Mouse (Mus musculus) heart, embryonic 10.5 days (tissue): ENCODE measurements at regions not wholly inside any gene's neighbourhood (a gene's known extent, or its start where the extent isn't known, plus 50 kb on each side); places are given as distances from the start of the nearest gene placed in this dataset.
"Not testable (repeated sequence)": the region's sequence is repeated elsewhere in the genome, so short reads cannot be mapped to it uniquely, and the experiment has no call there.

Experiments
- DNase-seq: peaks from one replicate; pipeline ENCODE4 v3.0.0-alpha.2; 2017; ENCODE audit warnings: low spot score
- H3K27ac ChIP-seq: fragments of 300-500 bp; sonication (generic); 2 replicates; pipeline ENCODE4 v1.5.1; 2016; ENCODE audit warnings: mild to moderate bottlenecking
- H3K27me3 ChIP-seq: fragments of 300-500 bp; sonication (generic); 2 replicates; pipeline ENCODE4 v1.6.1; 2016; ENCODE audit warnings: mild to moderate bottlenecking; ENCODE audit not compliant: poor library complexity, insufficient read depth, severe bottlenecking
- H3K36me3 ChIP-seq: fragments of 300-500 bp; sonication (generic); 2 replicates; pipeline ENCODE4 v1.6.1; 2016; ENCODE audit warnings: mild to moderate bottlenecking, moderate library complexity
- H3K4me1 ChIP-seq: fragments of 300-500 bp; sonication (generic); 2 replicates; pipeline ENCODE4 v1.6.1; 2016; ENCODE audit warnings: mild to moderate bottlenecking
- H3K4me3 ChIP-seq: fragments of 300-500 bp; sonication (generic); 2 replicates; pipeline ENCODE4 v1.5.1; 2016; ENCODE audit warnings: mild to moderate bottlenecking, moderate library complexity
- H3K9me3 ChIP-seq: fragments of 300-500 bp; sonication (generic); 2 replicates; pipeline ENCODE4 v1.6.1; 2016; ENCODE audit warnings: mild to moderate bottlenecking, moderate library complexity
- WGBS: fragments of 180-500 bp; shearing (Covaris S2); methylation state at CpG from one replicate; pipeline ENCODE4 v1.1.7; 2016; 5-methylcytosine and 5-hydroxymethylcytosine counted together

GRCm38 (mm10) chr8:109252404-109252803, 241.4 kb upstream of the Pmfbp1 start:
- Histone ChIP-seq H3K9me3 (no peaks in the 10 kb centered on the region), H3K27ac (no peak overlapping the region)

GRCm38 (mm10) chr8:109279129-109279528, 214.7 kb upstream of the Pmfbp1 start:
- H3K27me3 ChIP-seq = no peaks in the 10 kb centered on the region
- H3K4me3 ChIP-seq = no peak overlapping the region
- WGBS = 16% methylated on average over 5 of the region's 5 CpGs
- no peak for DNase-seq
- no peaks in the 10 kb centered on the region for H3K36me3 ChIP-seq
- H3K4me1 ChIP-seq = no peaks in the 10 kb centered on the region
- no peaks in the 10 kb centered on the region for H3K9me3 ChIP-seq
- H3K27ac ChIP-seq = no peak overlapping the region

More at GRCm38 (mm10) chr8:109252404-109252803, 241.4 kb upstream of the Pmfbp1 start:
- H3K27me3 ChIP-seq = no peaks in the 10 kb centered on the region
- 84% methylated on average over 4 of the region's 4 CpGs for WGBS
- H3K36me3 ChIP-seq = no peaks in the 10 kb centered on the region
- H3K4me1 ChIP-seq = no peaks in the 10 kb centered on the region
- H3K4me3 ChIP-seq = no peak overlapping the region
- DNase-seq = no peak

DNA sequence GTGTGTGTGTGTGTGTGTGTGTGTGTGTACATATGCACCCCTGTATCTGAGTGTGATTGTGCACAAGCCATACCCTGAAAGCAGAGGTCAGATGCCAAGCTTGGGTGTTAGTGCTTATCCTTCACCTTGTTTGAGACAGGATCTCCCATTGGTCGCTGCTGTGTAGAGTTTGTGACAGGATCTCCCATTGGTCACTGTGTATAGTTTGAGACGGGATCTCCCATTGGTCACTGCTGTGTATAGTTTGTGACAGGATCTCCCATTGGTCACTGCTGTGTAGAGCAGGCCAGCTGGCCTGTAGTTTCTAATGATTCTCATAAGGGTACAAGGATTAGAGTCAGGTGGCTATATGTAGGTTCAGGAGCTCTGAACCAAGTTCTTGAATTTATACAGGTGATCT, 213.3 kb upstream of the Pmfbp1 start:
- Histone ChIP-seq H3K4me3 (no peak overlapping the region), H3K27ac (no peak overlapping the region), H3K4me1 (no peaks in the 10 kb centered on the region), H3K9me3 (no peaks in the 10 kb centered on the region), H3K36me3 (no peaks in the 10 kb centered on the region), H3K27me3 (no peaks in the 10 kb centered on the region)
- DNase-seq = no peak
- WGBS = 74% methylated on average over 2 of the region's 2 CpGs

DNA sequence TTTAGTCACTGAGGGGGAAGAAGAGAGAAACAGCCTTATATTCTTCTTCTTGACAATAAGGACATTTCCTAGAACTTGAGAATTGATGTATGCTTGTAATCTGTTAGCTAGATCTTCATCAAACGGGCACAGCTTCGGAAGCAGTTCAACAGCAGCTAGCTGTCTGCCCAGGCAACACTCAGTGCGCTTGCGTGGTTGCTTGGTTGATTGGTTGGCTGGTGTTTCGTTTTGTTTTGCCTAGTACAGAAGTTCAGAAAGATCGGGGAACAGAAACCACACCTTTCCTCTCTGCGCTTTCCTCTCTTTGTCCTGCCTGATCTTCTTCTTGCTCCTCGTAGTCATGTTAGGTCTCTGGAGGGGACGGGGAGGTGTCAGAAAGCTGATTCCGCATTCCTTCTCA, 212.2 kb upstream of the Pmfbp1 start:
- Histone ChIP-seq H3K4me3 (no peak overlapping the region), H3K4me1 (no peaks in the 10 kb centered on the region), H3K27ac (no peak overlapping the region), H3K9me3 (no peaks in the 10 kb centered on the region), H3K27me3 (no peaks in the 10 kb centered on the region), H3K36me3 (no peaks in the 10 kb centered on the region)
- 44% methylated on average over 10 of the region's 10 CpGs for WGBS
- no peak for DNase-seq

- Histone ChIP-seq H3K4me1 (peaks cover 13% of the 10 kb centered on the region), H3K36me3 (no peaks in the 10 kb centered on the region), H3K27me3 (no peaks in the 10 kb centered on the region), H3K9me3 (no peaks in the 10 kb centered on the region), H3K4me3 (no peak overlapping the region), H3K27ac (no peak overlapping the region)
- DNase-seq = no peak
- WGBS = 83% methylated on average over 17 of the region's 17 CpGs
Measured at GRCm38 (mm10) chr8:109310670-109311386, 183.0 kb upstream of the Pmfbp1 start.

DNA sequence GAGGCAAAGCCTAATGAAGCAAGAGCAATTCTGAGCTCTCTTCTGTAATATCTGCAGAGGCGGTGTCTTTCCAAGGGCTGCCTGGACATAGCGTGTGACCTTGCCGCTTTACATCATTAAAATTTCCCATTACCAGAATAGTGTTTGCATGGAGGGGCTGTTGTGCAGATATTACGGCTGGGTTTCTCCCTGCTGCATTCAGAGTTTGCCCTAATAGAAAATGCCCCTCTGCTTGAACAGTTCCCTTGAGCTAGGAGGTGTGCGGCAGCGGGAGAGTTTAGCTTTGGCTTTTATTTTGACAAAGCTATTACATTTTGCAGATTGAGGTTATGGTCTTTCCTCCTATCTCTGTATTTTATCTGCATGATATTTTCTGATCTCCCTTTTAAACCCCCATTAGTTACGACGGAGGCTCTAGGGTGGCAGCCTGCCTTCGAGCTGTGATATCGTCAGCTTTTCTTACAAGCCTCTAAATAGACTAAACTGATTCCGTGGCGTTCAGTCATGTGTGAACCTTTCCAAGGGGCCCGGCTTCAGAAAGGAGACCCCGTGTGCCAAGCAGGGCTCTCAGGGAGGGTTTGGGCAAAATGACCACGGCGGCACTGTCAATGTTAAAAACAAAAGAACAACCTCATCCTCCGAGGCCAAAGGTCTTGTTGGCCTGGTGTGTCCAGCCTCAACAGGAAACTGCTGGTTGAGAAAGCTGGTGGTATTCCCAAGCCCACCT, 182.2 kb upstream of the Pmfbp1 start:
- WGBS = 74% methylated on average over 17 of the region's 17 CpGs
- DNase-seq = no peak
- no peaks in the 10 kb centered on the region for H3K36me3 ChIP-seq
- no peaks in the 10 kb centered on the region for H3K9me3 ChIP-seq
- H3K27ac ChIP-seq = no peak overlapping the region
- no peak overlapping the region for H3K4me3 ChIP-seq
- peaks cover 13% of the 10 kb centered on the region for H3K4me1 ChIP-seq
- H3K27me3 ChIP-seq = no peaks in the 10 kb centered on the region

DNA sequence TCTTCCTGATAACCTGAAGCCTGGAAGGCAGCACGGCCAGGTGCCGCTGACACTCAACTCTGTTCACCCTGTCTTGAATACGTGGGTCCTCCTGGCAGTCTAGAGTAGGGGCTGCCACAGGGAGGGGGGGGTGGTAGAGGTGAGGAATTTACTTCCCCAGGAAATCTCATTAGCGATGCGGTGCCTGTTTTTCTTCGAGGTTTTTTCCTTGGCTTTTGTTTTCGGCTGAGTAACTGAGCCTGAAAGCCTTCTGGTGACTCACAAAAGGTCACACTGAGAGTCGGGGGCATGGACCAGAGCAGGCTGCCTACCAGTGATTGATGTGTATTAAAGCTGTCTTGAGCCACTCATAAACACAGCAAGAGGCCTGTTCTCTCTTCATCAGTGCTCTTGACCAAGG, 181.1 kb upstream of the Pmfbp1 start:
- H3K4me3 ChIP-seq = no peak overlapping the region
- WGBS = 4% methylated on average over 8 of the region's 8 CpGs
- H3K27ac ChIP-seq = peak overlapping the region; percentile 64; the same call in 1 of the 2 replicates
- no peaks in the 10 kb centered on the region for H3K9me3 ChIP-seq
- no peaks in the 10 kb centered on the region for H3K27me3 ChIP-seq
- peaks cover 13% of the 10 kb centered on the region for H3K4me1 ChIP-seq
- no peak for DNase-seq
- H3K36me3 ChIP-seq = no peaks in the 10 kb centered on the region

DNA sequence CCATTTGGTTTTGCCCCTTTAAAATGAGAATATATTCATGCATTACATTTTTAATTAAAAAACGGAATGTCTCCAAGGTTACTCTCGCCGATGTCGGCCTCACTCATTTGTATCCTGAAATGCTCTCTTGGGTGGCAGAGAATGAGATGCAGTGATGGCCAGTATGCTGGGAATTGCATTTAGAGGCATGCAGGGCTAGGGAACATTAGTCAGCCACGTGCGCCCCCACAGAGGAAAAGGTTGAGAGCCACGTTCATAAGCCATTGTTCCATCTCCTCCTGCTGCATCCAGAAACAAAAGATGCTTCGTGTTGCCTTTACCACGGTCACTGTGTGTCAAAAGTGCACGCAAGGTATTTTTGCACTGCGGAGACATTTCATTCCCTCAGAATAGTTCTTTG, 172.9 kb upstream of the Pmfbp1 start:
- 87% methylated on average over 11 of the region's 11 CpGs for WGBS
- H3K27ac ChIP-seq = no peak overlapping the region

DNA sequence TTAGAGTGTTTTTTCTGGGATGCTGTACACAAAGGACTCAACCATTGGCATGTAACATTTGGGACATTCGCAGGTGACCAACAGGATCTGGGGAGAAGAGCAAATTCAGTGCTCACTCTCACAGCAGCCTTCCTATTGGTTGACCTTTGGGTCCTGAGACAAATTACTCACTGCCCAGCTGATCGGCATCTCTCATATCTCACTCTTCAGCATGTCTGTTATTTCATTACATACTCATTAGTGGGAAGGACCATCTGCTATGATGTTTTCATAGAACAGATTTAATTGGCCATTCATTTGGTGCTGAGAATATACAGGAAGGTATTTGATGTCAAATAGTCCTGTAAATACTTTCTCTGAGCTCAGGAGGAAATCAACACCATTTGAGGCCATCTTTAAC, 170.5 kb upstream of the Pmfbp1 start:
- Histone ChIP-seq H3K36me3 (no peaks in the 10 kb centered on the region), H3K4me1 (no peaks in the 10 kb centered on the region), H3K4me3 (no peak overlapping the region), H3K27ac (no peak overlapping the region), H3K9me3 (no peaks in the 10 kb centered on the region), H3K27me3 (no peaks in the 10 kb centered on the region)
- 84% methylated on average over 2 of the region's 2 CpGs for WGBS
- DNase-seq = no peak

More for the DNA sequence above, 172.9 kb upstream of the Pmfbp1 start:
- Histone ChIP-seq H3K27me3 (no peaks in the 10 kb centered on the region), H3K4me1 (no peaks in the 10 kb centered on the region), H3K9me3 (no peaks in the 10 kb centered on the region), H3K4me3 (no peak overlapping the region), H3K36me3 (no peaks in the 10 kb centered on the region)
- DNase-seq = no peak

DNA sequence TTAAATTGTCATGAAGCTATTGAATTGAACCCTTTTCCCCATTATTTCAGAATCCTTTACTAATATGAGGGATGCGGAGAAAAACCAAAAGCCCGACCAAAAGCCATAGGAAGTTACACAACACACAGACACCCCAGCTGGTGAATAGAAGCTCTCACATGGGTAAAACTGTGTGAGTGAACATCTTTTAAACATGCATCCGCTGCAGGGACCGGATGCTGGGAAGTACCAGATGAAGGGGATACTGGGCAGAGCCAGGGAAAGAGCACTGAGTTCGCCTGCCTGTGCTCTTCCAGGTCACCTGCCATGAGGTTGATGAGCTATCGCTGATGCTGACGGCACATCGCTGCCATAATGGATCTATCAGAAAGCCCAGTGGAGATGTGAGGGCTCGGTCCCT, 169.6 kb upstream of the Pmfbp1 start:
- Histone ChIP-seq H3K9me3 (no peaks in the 10 kb centered on the region), H3K4me1 (no peaks in the 10 kb centered on the region), H3K4me3 (no peak overlapping the region), H3K27ac (no peak overlapping the region), H3K27me3 (no peaks in the 10 kb centered on the region), H3K36me3 (no peaks in the 10 kb centered on the region)
- DNase-seq = no peak
- 90% methylated on average over 9 of the region's 9 CpGs for WGBS

- WGBS = 87% methylated on average over 7 of the region's 7 CpGs
- Histone ChIP-seq H3K9me3 (no peaks in the 10 kb centered on the region), H3K4me1 (no peaks in the 10 kb centered on the region), H3K27ac (no peak overlapping the region), H3K27me3 (no peaks in the 10 kb centered on the region), H3K4me3 (no peak overlapping the region), H3K36me3 (no peaks in the 10 kb centered on the region)
- no peak for DNase-seq
Measured at GRCm38 (mm10) chr8:109336203-109336602, 157.6 kb upstream of the Pmfbp1 start.

- 87% methylated on average over 14 of the region's 14 CpGs for WGBS
Measured at GRCm38 (mm10) chr8:109338220-109338835, 155.5 kb upstream of the Pmfbp1 start.

DNA sequence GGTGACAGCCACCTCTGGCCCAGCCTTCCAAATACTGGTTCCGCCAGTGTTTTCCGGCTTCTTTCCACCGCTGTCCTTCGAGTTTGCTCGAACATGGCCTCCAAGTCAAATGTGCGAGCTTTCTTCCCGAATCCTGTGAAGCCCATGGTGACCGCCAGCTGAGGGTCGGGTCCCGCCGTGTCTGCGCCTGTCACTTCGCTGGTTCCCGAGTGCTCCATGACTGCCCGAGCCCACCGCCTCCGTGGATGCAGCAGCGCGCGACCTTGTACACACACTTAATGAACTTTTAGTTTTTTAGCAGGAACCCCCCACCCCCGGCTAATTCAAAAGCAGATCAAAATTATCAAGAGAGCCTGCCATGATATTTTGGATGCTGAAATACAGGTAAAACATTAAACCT, 153.2 kb upstream of the Pmfbp1 start:
- not testable (repeated sequence) for H3K27me3 ChIP-seq, DNase-seq, H3K27ac ChIP-seq, H3K4me3 ChIP-seq, H3K9me3 ChIP-seq, H3K4me1 ChIP-seq, H3K36me3 ChIP-seq
- 87% methylated on average over 21 of the region's 21 CpGs for WGBS

More at GRCm38 (mm10) chr8:109338220-109338835, 155.5 kb upstream of the Pmfbp1 start:
- no peak for DNase-seq
- Histone ChIP-seq H3K9me3 (no peaks in the 10 kb centered on the region), H3K36me3 (no peaks in the 10 kb centered on the region), H3K4me3 (no peak overlapping the region), H3K27ac (no peak overlapping the region), H3K27me3 (no peaks in the 10 kb centered on the region), H3K4me1 (no peaks in the 10 kb centered on the region)
